Mouse (Mus musculus): ENCODE results near the gene Tspan11. TPM values are rescaled to one million over a fixed set of nuclear protein-coding genes. Genes with fewer than 3 reads are reported as not detected.

The Tspan11 gene
- polyA plus RNA-seq, 1 experiment from 2014 or later = 13.6 TPM

GRCm38 (mm10) chr6:127853241-127853640 is 34.1 kb upstream of the Tspan11 start:
- 90% methylated on average over 7 of the region's 7 CpGs for WGBS
- no peaks in the 10 kb centered on the region for H3K9me3 ChIP-seq (ENCODE audit: control insufficient read depth, low read length)
- no peaks in the 10 kb centered on the region for H3K27me3 ChIP-seq (ENCODE audit: control insufficient read depth, insufficient read depth, low read length)
- no peaks in the 10 kb centered on the region for H3K36me3 ChIP-seq (ENCODE audit: control insufficient read depth, insufficient read depth, low read length)
- no peak overlapping the region for H3K4me2 ChIP-seq (ENCODE audit: low read depth, severe bottlenecking)
- H3K27ac ChIP-seq (replicated peaks; ENCODE audit: low read depth, low read length) = peak overlapping the region; percentile 68
- H3K9ac ChIP-seq (ENCODE audit: low read length) = no peak overlapping the region
- no peak for ATAC-seq (ENCODE audit: insufficient number of reproducible peaks, low FRiP score, low TSS enrichment, low read depth)
- H3K4me3 ChIP-seq (ENCODE audit: low read depth, low read length) = no peak overlapping the region
- no peak for DNase-seq (ENCODE audit: low spot score)
- H3K4me1 ChIP-seq (ENCODE audit: control insufficient read depth, insufficient read depth, low read length) = peaks cover 28% of the 10 kb centered on the region

GRCm38 (mm10) chr6:127853771-127854687 is 33.4 kb upstream of the Tspan11 start:
- WGBS = 18% methylated on average over 16 of the region's 16 CpGs
- Histone ChIP-seq H3K4me3 (ENCODE audit: low read depth, low read length) (no peak overlapping the region), H3K27me3 (ENCODE audit: control insufficient read depth, insufficient read depth, low read length) (no peaks in the 10 kb centered on the region), H3K4me1 (ENCODE audit: control insufficient read depth, insufficient read depth, low read length) (peaks cover 28% of the 10 kb centered on the region), H3K36me3 (ENCODE audit: control insufficient read depth, insufficient read depth, low read length) (no peaks in the 10 kb centered on the region), H3K9ac (ENCODE audit: low read length) (0 out of 2 replicates have a peak overlapping the region, but pooled peaks have one; percentile 18), H3K9me3 (ENCODE audit: control insufficient read depth, low read length) (no peaks in the 10 kb centered on the region), H3K27ac (replicated peaks; ENCODE audit: low read depth, low read length) (peak overlapping the region; percentile 68), H3K4me2 (ENCODE audit: low read depth, severe bottlenecking) (peak overlapping the region; percentile 17; the same call in 1 of the 2 replicates)
- peak; percentile 55 for DNase-seq (ENCODE audit: low spot score)
- ATAC-seq (ENCODE audit: insufficient number of reproducible peaks, low FRiP score, low TSS enrichment, low read depth) = peak; percentile 22; the same call in 1 of the 2 replicates

GRCm38 (mm10) chr6:127854688-127855013 is 32.7 kb upstream of the Tspan11 start:
- no peaks in the 10 kb centered on the region for H3K36me3 ChIP-seq (ENCODE audit: control insufficient read depth, insufficient read depth, low read length)
- H3K9ac ChIP-seq (ENCODE audit: low read length) = no peak overlapping the region
- WGBS = 97% methylated on average over 2 of the region's 2 CpGs
- DNase-seq (ENCODE audit: low spot score) = no peak
- H3K27me3 ChIP-seq (ENCODE audit: control insufficient read depth, insufficient read depth, low read length) = no peaks in the 10 kb centered on the region
- H3K4me3 ChIP-seq (ENCODE audit: low read depth, low read length) = no peak overlapping the region
- no peak for ATAC-seq (ENCODE audit: insufficient number of reproducible peaks, low FRiP score, low TSS enrichment, low read depth)
- peaks cover 28% of the 10 kb centered on the region for H3K4me1 ChIP-seq (ENCODE audit: control insufficient read depth, insufficient read depth, low read length)
- H3K4me2 ChIP-seq (ENCODE audit: low read depth, severe bottlenecking) = no peak overlapping the region
- peak overlapping the region; percentile 68 for H3K27ac ChIP-seq (replicated peaks; ENCODE audit: low read depth, low read length)
- no peaks in the 10 kb centered on the region for H3K9me3 ChIP-seq (ENCODE audit: control insufficient read depth, low read length)

- ATAC-seq (ENCODE audit: insufficient number of reproducible peaks, low FRiP score, low TSS enrichment, low read depth) (peak; percentile 83; the same call in 1 of the 2 replicates), DNase-seq (ENCODE audit: low spot score) (peak; percentile 65)
- H3K27me3 ChIP-seq (ENCODE audit: control insufficient read depth, insufficient read depth, low read length) = no peaks in the 10 kb centered on the region
- H3K36me3 ChIP-seq (ENCODE audit: control insufficient read depth, insufficient read depth, low read length) = no peaks in the 10 kb centered on the region
- H3K27ac ChIP-seq (replicated peaks; ENCODE audit: low read depth, low read length) = peak overlapping the region; percentile 68
- no peaks in the 10 kb centered on the region for H3K9me3 ChIP-seq (ENCODE audit: control insufficient read depth, low read length)
- 27% methylated on average over 9 of the region's 9 CpGs for WGBS
- H3K4me2 ChIP-seq (ENCODE audit: low read depth, severe bottlenecking) = no peak overlapping the region
- H3K4me1 ChIP-seq (ENCODE audit: control insufficient read depth, insufficient read depth, low read length) = peaks cover 28% of the 10 kb centered on the region
- no peak overlapping the region for H3K9ac ChIP-seq (ENCODE audit: low read length)
- H3K4me3 ChIP-seq (ENCODE audit: low read depth, low read length) = no peak overlapping the region
These were observed 31.6 kb upstream of the Tspan11 start for GRCm38 (mm10) chr6:127855711-127856295.

GRCm38 (mm10) chr6:127861951-127862350 is 25.4 kb upstream of the Tspan11 start:
- DNase-seq (ENCODE audit: low spot score) (no peak), ATAC-seq (ENCODE audit: insufficient number of reproducible peaks, low FRiP score, low TSS enrichment, low read depth) (no peak)
- WGBS = 84% methylated on average over 9 of the region's 9 CpGs

GRCm38 (mm10) chr6:127865391-127865790 is 22.0 kb upstream of the Tspan11 start:
- Histone ChIP-seq H3K36me3 (ENCODE audit: control insufficient read depth, insufficient read depth, low read length) (no peaks in the 10 kb centered on the region), H3K4me2 (ENCODE audit: low read depth, severe bottlenecking) (no peak overlapping the region), H3K9ac (ENCODE audit: low read length) (no peak overlapping the region), H3K9me3 (ENCODE audit: control insufficient read depth, low read length) (no peaks in the 10 kb centered on the region), H3K4me3 (ENCODE audit: low read depth, low read length) (no peak overlapping the region), H3K27ac (replicated peaks; ENCODE audit: low read depth, low read length) (no peak overlapping the region), H3K4me1 (ENCODE audit: control insufficient read depth, insufficient read depth, low read length) (peaks cover 10% of the 10 kb centered on the region), H3K27me3 (ENCODE audit: control insufficient read depth, insufficient read depth, low read length) (no peaks in the 10 kb centered on the region)
- DNase-seq (ENCODE audit: low spot score) = no peak
- ATAC-seq (ENCODE audit: insufficient number of reproducible peaks, low FRiP score, low TSS enrichment, low read depth) = no peak
- 40% methylated on average over 4 of the region's 4 CpGs for WGBS

More at GRCm38 (mm10) chr6:127861951-127862350, 25.4 kb upstream of the Tspan11 start:
- Histone ChIP-seq H3K4me3 (ENCODE audit: low read depth, low read length) (no peak overlapping the region), H3K4me2 (ENCODE audit: low read depth, severe bottlenecking) (no peak overlapping the region), H3K9me3 (ENCODE audit: control insufficient read depth, low read length) (no peaks in the 10 kb centered on the region), H3K9ac (ENCODE audit: low read length) (no peak overlapping the region), H3K27ac (replicated peaks; ENCODE audit: low read depth, low read length) (no peak overlapping the region), H3K4me1 (ENCODE audit: control insufficient read depth, insufficient read depth, low read length) (no peaks in the 10 kb centered on the region; the same call in 1 of the 2 replicates), H3K27me3 (ENCODE audit: control insufficient read depth, insufficient read depth, low read length) (no peaks in the 10 kb centered on the region), H3K36me3 (ENCODE audit: control insufficient read depth, insufficient read depth, low read length) (no peaks in the 10 kb centered on the region)

- 51% methylated on average over 8 of the region's 8 CpGs for WGBS
- Histone ChIP-seq H3K27me3 (ENCODE audit: control insufficient read depth, insufficient read depth, low read length) (no peaks in the 10 kb centered on the region), H3K4me3 (ENCODE audit: low read depth, low read length) (no peak overlapping the region), H3K9me3 (ENCODE audit: control insufficient read depth, low read length) (no peaks in the 10 kb centered on the region), H3K9ac (ENCODE audit: low read length) (no peak overlapping the region), H3K36me3 (ENCODE audit: control insufficient read depth, insufficient read depth, low read length) (no peaks in the 10 kb centered on the region), H3K4me1 (ENCODE audit: control insufficient read depth, insufficient read depth, low read length) (peaks cover 12% of the 10 kb centered on the region), H3K27ac (replicated peaks; ENCODE audit: low read depth, low read length) (no peak overlapping the region), H3K4me2 (ENCODE audit: low read depth, severe bottlenecking) (no peak overlapping the region)
- DNase-seq (ENCODE audit: low spot score) (no peak), ATAC-seq (ENCODE audit: insufficient number of reproducible peaks, low FRiP score, low TSS enrichment, low read depth) (no peak)
These were observed 18.8 kb upstream of the Tspan11 start for GRCm38 (mm10) chr6:127868546-127868945.

- no peak overlapping the region for H3K27ac ChIP-seq (replicated peaks; ENCODE audit: low read depth, low read length)
- peaks cover 12% of the 10 kb centered on the region for H3K4me1 ChIP-seq (ENCODE audit: control insufficient read depth, insufficient read depth, low read length)
- no peaks in the 10 kb centered on the region for H3K36me3 ChIP-seq (ENCODE audit: control insufficient read depth, insufficient read depth, low read length)
- H3K4me2 ChIP-seq (ENCODE audit: low read depth, severe bottlenecking) = no peak overlapping the region
- 79% methylated on average over 7 of the region's 7 CpGs for WGBS
- H3K9me3 ChIP-seq (ENCODE audit: control insufficient read depth, low read length) = no peaks in the 10 kb centered on the region
- no peak overlapping the region for H3K4me3 ChIP-seq (ENCODE audit: low read depth, low read length)
- H3K9ac ChIP-seq (ENCODE audit: low read length) = no peak overlapping the region
- ATAC-seq (ENCODE audit: insufficient number of reproducible peaks, low FRiP score, low TSS enrichment, low read depth) = no peak
- DNase-seq (ENCODE audit: low spot score) = no peak
- no peaks in the 10 kb centered on the region for H3K27me3 ChIP-seq (ENCODE audit: control insufficient read depth, insufficient read depth, low read length)
These were observed 18.3 kb upstream of the Tspan11 start for GRCm38 (mm10) chr6:127869121-127869520.
